Mouse (Mus musculus) heart, embryonic 11.5 days (tissue): Measurements from ENCODE around the gene Dnajc19. TPM values are rescaled to one million over a fixed set of nuclear protein-coding genes. Genes with fewer than 3 reads are reported as not detected.
A peak's percentile ranks its signal among the peaks of the same experiment; 100 is the strongest.

Experiments used
- ATAC-seq: fragments of 200-750 bp; cut with Nextera tagmentation; replicated peaks from 2 replicates; pipeline ENCODE4 v1.8.0; 2017; ENCODE audit warnings: moderate library complexity; ENCODE audit not compliant: insufficient number of reproducible peaks, low FRiP score, low TSS enrichment
- H3K27ac ChIP-seq: fragments of 300-500 bp; sonication (generic); 2 replicates; pipeline ENCODE4 v1.5.1; 2014; ENCODE audit warnings: mild to moderate bottlenecking, low read depth, low read length
- H3K27me3 ChIP-seq: fragments of 300-500 bp; sonication (generic); 2 replicates; pipeline ENCODE4 v1.6.1; 2014; ENCODE audit warnings: mild to moderate bottlenecking, low read length, mixed read lengths; ENCODE audit not compliant: control insufficient read depth, insufficient read depth
- H3K36me3 ChIP-seq: fragments of 300-500 bp; sonication (generic); 2 replicates; pipeline ENCODE4 v1.6.1; 2014; ENCODE audit warnings: mild to moderate bottlenecking, low read length, moderate library complexity, mixed read lengths; ENCODE audit not compliant: control insufficient read depth, insufficient read depth
- H3K4me1 ChIP-seq: fragments of 300-500 bp; sonication (generic); 2 replicates; pipeline ENCODE4 v1.6.1; 2014; ENCODE audit warnings: low read length; ENCODE audit not compliant: control insufficient read depth, insufficient read depth
- H3K4me2 ChIP-seq: fragments of 300-500 bp; sonication (generic); 2 replicates; pipeline ENCODE4 v1.6.1; 2014; ENCODE audit warnings: mild to moderate bottlenecking, moderate library complexity
- H3K4me3 ChIP-seq: fragments of 300-500 bp; sonication (generic); 2 replicates; pipeline ENCODE4 v1.5.1; 2014; ENCODE audit warnings: low read depth, low read length
- H3K9ac ChIP-seq: fragments of 300-500 bp; sonication (generic); 2 replicates; pipeline ENCODE4 v1.6.1; 2014; ENCODE audit warnings: mild to moderate bottlenecking, low read depth, low read length, moderate library complexity
- H3K9me3 ChIP-seq: fragments of 300-500 bp; sonication (generic); replicated peaks from 2 replicates; pipeline ENCODE4 v1.6.1; 2016; ENCODE audit warnings: low read length; ENCODE audit not compliant: control insufficient read depth
- WGBS: fragments of 180-500 bp; shearing (Covaris S2); extraction: QIAGEN DNeasy Blood & Tissue Kit; methylation state at CpG from one replicate; pipeline ENCODE4 v1.1.7; 2014; ENCODE audit not compliant: insufficient replicate concordance; 5-methylcytosine and 5-hydroxymethylcytosine counted together
- polyA plus RNA-seq: library from polyadenylated mRNA; unstranded; fragments of >200 nt; fragmentation: Nextera tagmentation; extraction: Ambion mirVana; gene quantifications from 2 replicates; pipeline ENCODE4 v1.2.1, GENCODE M21; 2014

Gene Dnajc19
- 142 and 146 TPM in 2 replicates for polyA plus RNA-seq

GRCm38 (mm10) chr3:34080900-34081662 lies at the start of gene Dnajc19:
TSS of gene Dnajc19 (minus strand) at chr3:34081321.
- Histone ChIP-seq H3K4me1 (peaks cover 5% of the 10 kb centered on the region; the same call in 1 of the 2 replicates), H3K36me3 (peaks cover 4% of the 10 kb centered on the region; the same call in 1 of the 2 replicates), H3K27ac (peak within 1 kb of the TSS; percentile 80), H3K27me3 (no peaks in the 10 kb centered on the region), H3K4me3 (peak within 1 kb of the TSS; percentile 83), H3K4me2 (peak within 1 kb of the TSS; percentile 70), H3K9me3 (no peaks in the 10 kb centered on the region), H3K9ac (peak within 1 kb of the TSS; percentile 90)
- peak; percentile 87 for ATAC-seq
- 1% methylated on average over 50 of the region's 50 CpGs for WGBS

DNA sequence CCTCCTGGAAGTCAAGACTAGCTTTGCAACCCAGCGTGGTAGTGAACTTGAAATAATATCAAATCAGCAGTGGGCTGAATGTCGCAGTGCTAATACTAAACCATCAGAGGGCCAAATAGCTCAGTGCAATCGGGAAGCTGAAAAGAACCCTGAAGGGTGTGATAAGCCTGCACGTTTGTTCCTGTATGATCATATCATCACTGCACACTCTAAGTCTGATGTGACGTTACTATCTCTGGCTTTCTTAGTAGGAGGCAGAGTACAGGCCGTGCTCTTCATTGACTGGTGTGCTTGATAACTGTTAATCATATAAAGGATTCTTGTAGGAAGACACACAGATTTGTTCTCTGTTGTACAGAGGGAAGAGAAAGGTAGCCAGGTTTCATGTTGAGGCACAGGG lies 48.8 kb upstream of the Dnajc19 start:
- Histone ChIP-seq H3K9ac (no peak overlapping the region), H3K4me3 (no peak overlapping the region), H3K27ac (no peak overlapping the region), H3K36me3 (no peaks in the 10 kb centered on the region), H3K4me1 (no peaks in the 10 kb centered on the region), H3K4me2 (no peak overlapping the region), H3K9me3 (no peaks in the 10 kb centered on the region), H3K27me3 (no peaks in the 10 kb centered on the region)
- 64% methylated on average over 6 of the region's 6 CpGs for WGBS
- ATAC-seq, result no peak

- Histone ChIP-seq H3K36me3 (no peaks in the 10 kb centered on the region), H3K4me3 (no peak overlapping the region), H3K9ac (no peak overlapping the region), H3K9me3 (no peaks in the 10 kb centered on the region), H3K27me3 (no peaks in the 10 kb centered on the region), H3K4me2 (no peak overlapping the region), H3K4me1 (no peaks in the 10 kb centered on the region), H3K27ac (no peak overlapping the region)
- 85% methylated on average over 5 of the region's 5 CpGs for WGBS
- ATAC-seq, result no peak
Measured at GRCm38 (mm10) chr3:34121311-34121710, 40.2 kb upstream of the Dnajc19 start.

- Histone ChIP-seq H3K27ac (no peak overlapping the region), H3K4me2 (no peak overlapping the region), H3K4me3 (no peak overlapping the region), H3K36me3 (no peaks in the 10 kb centered on the region), H3K4me1 (no peaks in the 10 kb centered on the region), H3K27me3 (no peaks in the 10 kb centered on the region), H3K9me3 (no peaks in the 10 kb centered on the region), H3K9ac (no peak overlapping the region)
- WGBS, result 94% methylated on average over 3 of the region's 3 CpGs
- ATAC-seq, result no peak
Measured at GRCm38 (mm10) chr3:34120791-34121190, 39.7 kb upstream of the Dnajc19 start.

- Histone ChIP-seq H3K27ac (no peak overlapping the region), H3K9ac (no peak overlapping the region), H3K36me3 (no peaks in the 10 kb centered on the region), H3K4me3 (no peak overlapping the region), H3K27me3 (no peaks in the 10 kb centered on the region), H3K4me2 (no peak overlapping the region), H3K9me3 (no peaks in the 10 kb centered on the region), H3K4me1 (no peaks in the 10 kb centered on the region)
- 73% methylated on average over 4 of the region's 4 CpGs for WGBS
- ATAC-seq, result no peak
Measured at GRCm38 (mm10) chr3:34119869-34120268, 38.7 kb upstream of the Dnajc19 start.

DNA sequence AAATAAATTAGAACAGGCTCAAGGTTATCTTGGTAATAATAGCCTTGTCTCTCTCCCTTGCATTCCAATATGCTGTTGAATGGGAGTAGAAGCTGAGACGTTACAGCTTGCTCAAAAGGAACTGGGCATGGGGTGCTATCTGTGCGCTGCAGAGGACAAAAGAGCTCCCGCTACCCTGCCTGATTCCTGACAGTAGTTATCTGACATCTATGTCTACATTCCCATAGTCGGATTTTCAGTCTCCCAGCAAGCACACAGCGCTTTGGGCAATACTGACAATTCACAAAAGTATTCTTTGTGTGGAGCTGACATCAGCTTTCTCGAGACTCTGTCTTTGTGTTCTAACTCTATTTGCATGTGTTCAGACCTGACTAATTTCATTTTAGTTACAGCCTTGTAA lies 34.7 kb upstream of the Dnajc19 start:
- H3K4me1 ChIP-seq, result no peaks in the 10 kb centered on the region
- WGBS, result 55% methylated on average over 6 of the region's 6 CpGs
- ATAC-seq, result no peak
- no peaks in the 10 kb centered on the region for H3K36me3 ChIP-seq
- H3K27me3 ChIP-seq, result no peaks in the 10 kb centered on the region
- no peak overlapping the region for H3K9ac ChIP-seq
- no peak overlapping the region for H3K27ac ChIP-seq
- H3K9me3 ChIP-seq, result no peaks in the 10 kb centered on the region
- H3K4me3 ChIP-seq, result no peak overlapping the region
- no peak overlapping the region for H3K4me2 ChIP-seq

DNA sequence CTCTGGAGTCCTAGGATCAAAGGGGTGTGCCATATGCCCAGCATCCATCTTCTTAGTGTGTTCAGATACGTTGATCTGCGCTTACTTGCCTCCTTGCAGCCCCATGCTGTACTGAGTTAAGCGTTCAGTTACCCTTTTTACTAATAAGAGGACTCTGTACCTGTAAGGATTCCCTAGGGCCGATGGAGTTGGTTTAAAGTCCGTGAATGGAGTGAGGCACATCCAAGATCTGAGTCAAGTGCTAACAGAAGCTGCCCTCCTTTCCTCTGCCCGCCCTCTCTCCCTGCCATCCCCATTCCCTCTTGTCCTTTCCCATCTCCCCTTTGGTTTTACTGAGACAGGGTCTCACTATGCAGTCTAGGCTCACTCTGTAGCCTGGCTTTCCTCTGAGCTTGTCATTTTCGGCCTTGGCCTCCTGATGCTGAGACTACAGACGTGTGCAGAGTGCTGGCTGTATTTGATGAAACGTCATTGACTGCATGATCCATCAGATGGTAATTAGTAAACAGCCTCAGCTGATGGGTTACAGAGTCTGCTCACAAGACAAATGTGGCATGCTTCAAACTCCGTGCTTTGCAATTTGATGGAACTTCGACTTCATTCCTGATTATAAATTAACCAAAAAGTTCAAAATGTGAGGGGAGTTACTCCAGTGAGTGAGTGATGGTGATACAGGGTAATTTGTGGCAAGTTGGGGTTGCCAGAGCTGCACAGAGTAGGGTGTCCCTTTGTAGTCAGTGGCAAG lies 31.0 kb upstream of the Dnajc19 start:
- ATAC-seq, result no peak
- H3K36me3 ChIP-seq, result no peaks in the 10 kb centered on the region
- H3K4me3 ChIP-seq, result no peak overlapping the region
- no peak overlapping the region for H3K9ac ChIP-seq
- H3K27ac ChIP-seq, result no peak overlapping the region
- no peaks in the 10 kb centered on the region for H3K4me1 ChIP-seq
- WGBS, result 67% methylated on average over 11 of the region's 11 CpGs
- no peaks in the 10 kb centered on the region for H3K27me3 ChIP-seq
- H3K9me3 ChIP-seq, result no peaks in the 10 kb centered on the region
- no peak overlapping the region for H3K4me2 ChIP-seq

DNA sequence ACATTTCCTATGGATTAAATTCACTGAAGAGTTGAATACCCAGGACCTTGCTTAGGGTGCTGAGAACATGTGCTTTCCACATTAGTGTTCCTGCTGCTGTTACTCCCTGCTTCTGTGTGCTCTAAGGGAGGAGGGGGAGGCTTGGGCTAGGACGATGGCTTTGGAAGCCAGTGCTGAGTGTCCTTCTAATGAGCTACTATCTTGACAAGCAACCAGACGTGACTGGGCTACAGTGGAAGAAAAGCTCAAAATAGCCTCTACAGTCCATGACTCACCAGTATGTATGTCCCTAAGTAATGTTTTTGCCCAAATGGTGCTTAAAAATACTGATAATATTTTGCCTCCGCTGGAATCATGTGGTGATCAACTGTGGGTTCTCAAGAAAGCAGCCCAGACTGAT lies 26.5 kb upstream of the Dnajc19 start:
- no peaks in the 10 kb centered on the region for H3K36me3 ChIP-seq
- no peak overlapping the region for H3K4me2 ChIP-seq
- no peak overlapping the region for H3K9ac ChIP-seq
- no peak overlapping the region for H3K27ac ChIP-seq
- H3K4me1 ChIP-seq, result no peaks in the 10 kb centered on the region
- ATAC-seq, result no peak; the same call in 1 of the 2 replicates
- WGBS, result 40% methylated on average over 3 of the region's 3 CpGs
- H3K9me3 ChIP-seq, result no peaks in the 10 kb centered on the region
- H3K27me3 ChIP-seq, result peaks cover 2% of the 10 kb centered on the region; the same call in 1 of the 2 replicates
- no peak overlapping the region for H3K4me3 ChIP-seq
